Mouse (Mus musculus): Measurements from ENCODE around the gene Acoxl.

- TF ChIP-seq CTCF (IDR thresholded peaks at IDR 0.05) (no peak), POLR2A (IDR thresholded peaks at IDR 0.05; ENCODE audit: insufficient read depth, low read depth, low read length) (no peak)
Measured at GRCm38 (mm10) chr2:127846008-127846407, 7.3 kb downstream of the Acoxl start.

Data from heart, adult 2 months (tissue).